16 mouse cellular contexts compared by ENCODE assay signal in the genomic region with DNA sequence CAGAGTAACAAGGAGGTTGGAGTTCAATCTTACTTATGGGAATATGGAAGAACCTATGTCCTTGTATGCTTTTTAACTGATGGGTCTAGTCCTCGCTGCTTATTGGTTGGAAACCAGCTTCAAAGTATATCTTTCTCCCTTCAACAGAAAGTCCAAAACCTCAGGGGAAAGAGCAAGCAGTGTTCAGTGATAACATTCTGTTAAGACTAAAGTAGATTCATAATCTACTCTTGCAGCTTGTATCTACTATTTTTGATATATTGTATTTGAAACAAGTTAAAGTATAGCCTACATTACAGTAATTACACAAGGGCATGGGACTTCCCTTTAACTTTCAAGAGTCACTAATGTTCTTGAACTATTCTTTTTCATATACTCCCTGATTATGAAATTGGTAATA.
"Had no signal": no experiment of that assay in that cellular context is flagged by ENCODE, and none has a peak within 500 bp of the region (broad histone marks: within the 10 kb centered on the region; RNA-seq: fewer than 3 reads in every experiment).

No protein-coding gene starts in this region.

- H3K9ac ChIP-seq: neural tube, embryonic 13.5 days; neural tube, embryonic 15.5 days; stomach, embryonic 15.5 days had no signal

- H3K36me3 ChIP-seq: neural tube, embryonic 13.5 days; neural tube, embryonic 15.5 days; stomach, embryonic 15.5 days had no signal

- H3K27ac ChIP-seq: neural tube, embryonic 13.5 days; neural tube, embryonic 15.5 days; stomach, embryonic 15.5 days; stomach, postnatal 0 days had no signal

- H3K4me3 ChIP-seq: neural tube, embryonic 13.5 days; neural tube, embryonic 15.5 days; stomach, embryonic 15.5 days had no signal

- H3K9me3 ChIP-seq: neural tube, embryonic 13.5 days; neural tube, embryonic 15.5 days; stomach, embryonic 15.5 days had no signal

- H3K27me3 ChIP-seq: neural tube, embryonic 13.5 days; neural tube, embryonic 15.5 days; stomach, embryonic 15.5 days had no signal

- H3K4me1 ChIP-seq: neural tube, embryonic 13.5 days; neural tube, embryonic 15.5 days; stomach, embryonic 15.5 days had no signal

- DNase-seq: retina, postnatal 1 day; right cerebral cortex, adult 18-20 months; right cerebral cortex, postnatal 14 days; right cerebral cortex, postnatal 25 days; right cerebral cortex, postnatal 4 days; spleen, adult 18-20 months; thymus, adult 18-20 months; thymus, adult 2 months; thymus, postnatal 14 days; thymus, postnatal 25 days; thymus, postnatal 36 days; thymus, postnatal 4 days had no signal
